Mouse (Mus musculus) MEL-GATA-1-ER (cell line): ENCODE measurements around the gene Ndufa6.
"Not testable (repeated sequence)": the region's sequence is repeated elsewhere in the genome, so short reads cannot be mapped to it uniquely, and the experiment has no call there.

Source experiments
- DNase-seq: peaks from one replicate; pipeline ENCODE4 v3.0.0-alpha.2; 2012; ENCODE audit warnings: low read depth; ENCODE audit errors: extremely low read depth

The Ndufa6 gene

GRCm38 (mm10) chr15:82368851-82369250, 14.7 kb upstream of the Ndufa6 start:
- DNase-seq: no peak

GRCm38 (mm10) chr15:82368146-82368545, 14.0 kb upstream of the Ndufa6 start:
- no peak for DNase-seq

- DNase-seq: not testable (repeated sequence)
These were observed 10.4 kb upstream of the Ndufa6 start for GRCm38 (mm10) chr15:82364561-82364960.

- not testable (repeated sequence) for DNase-seq
These were observed 9.7 kb upstream of the Ndufa6 start for GRCm38 (mm10) chr15:82363801-82364200.

- DNase-seq: no peak
These were observed 8.1 kb upstream of the Ndufa6 start for GRCm38 (mm10) chr15:82362234-82362633.

GRCm38 (mm10) chr15:82361459-82362018, 7.4 kb upstream of the Ndufa6 start:
- no peak for DNase-seq

- DNase-seq: no peak
These were observed 4.5 kb upstream of the Ndufa6 start for GRCm38 (mm10) chr15:82358431-82359260.

- no peak for DNase-seq
These were observed 393 bp downstream of the Ndufa6 start for GRCm38 (mm10) chr15:82353745-82354113.

- DNase-seq: no peak
These were observed 911 bp downstream of the Ndufa6 start for GRCm38 (mm10) chr15:82353078-82353744.

- peak; percentile 60 for DNase-seq
These were observed 2.6 kb downstream of the Ndufa6 start for GRCm38 (mm10) chr15:82351480-82351879.

- no peak for DNase-seq
These were observed 3.8 kb downstream of the Ndufa6 start for GRCm38 (mm10) chr15:82350349-82350748.

GRCm38 (mm10) chr15:82348999-82349341, 5.2 kb downstream of the Ndufa6 start:
- no peak for DNase-seq

- no peak for DNase-seq
These were observed 5.7 kb downstream of the Ndufa6 start for GRCm38 (mm10) chr15:82348258-82348998.

GRCm38 (mm10) chr15:82347852-82348251, 6.3 kb downstream of the Ndufa6 start:
- DNase-seq: no peak

GRCm38 (mm10) chr15:82347303-82347676, 6.8 kb downstream of the Ndufa6 start:
- DNase-seq: no peak

GRCm38 (mm10) chr15:82346580-82347302, 7.4 kb downstream of the Ndufa6 start:
- DNase-seq: no peak

GRCm38 (mm10) chr15:82345820-82346470, 8.2 kb downstream of the Ndufa6 start:
- peak; percentile 95 for DNase-seq

- no peak for DNase-seq
These were observed 9.2 kb downstream of the Ndufa6 start for GRCm38 (mm10) chr15:82344971-82345370.

GRCm38 (mm10) chr15:82343368-82344287, 10.5 kb downstream of the Ndufa6 start:
- no peak for DNase-seq

- no peak for DNase-seq
These were observed 11.6 kb downstream of the Ndufa6 start for GRCm38 (mm10) chr15:82342543-82342935.
